Mouse (Mus musculus) retina, postnatal 1 day (tissue): ENCODE results near the gene Adss.
A peak's percentile ranks its signal among the peaks of the same experiment; 100 is the strongest.
"Not testable (repeated sequence)": the region's sequence is repeated elsewhere in the genome, so short reads cannot be mapped to it uniquely, and the experiment has no call there.

ENCODE experiments used
- DNase-seq: peaks from one replicate; pipeline ENCODE4 v3.0.0-alpha.2; 2012

Adss gene

DNA sequence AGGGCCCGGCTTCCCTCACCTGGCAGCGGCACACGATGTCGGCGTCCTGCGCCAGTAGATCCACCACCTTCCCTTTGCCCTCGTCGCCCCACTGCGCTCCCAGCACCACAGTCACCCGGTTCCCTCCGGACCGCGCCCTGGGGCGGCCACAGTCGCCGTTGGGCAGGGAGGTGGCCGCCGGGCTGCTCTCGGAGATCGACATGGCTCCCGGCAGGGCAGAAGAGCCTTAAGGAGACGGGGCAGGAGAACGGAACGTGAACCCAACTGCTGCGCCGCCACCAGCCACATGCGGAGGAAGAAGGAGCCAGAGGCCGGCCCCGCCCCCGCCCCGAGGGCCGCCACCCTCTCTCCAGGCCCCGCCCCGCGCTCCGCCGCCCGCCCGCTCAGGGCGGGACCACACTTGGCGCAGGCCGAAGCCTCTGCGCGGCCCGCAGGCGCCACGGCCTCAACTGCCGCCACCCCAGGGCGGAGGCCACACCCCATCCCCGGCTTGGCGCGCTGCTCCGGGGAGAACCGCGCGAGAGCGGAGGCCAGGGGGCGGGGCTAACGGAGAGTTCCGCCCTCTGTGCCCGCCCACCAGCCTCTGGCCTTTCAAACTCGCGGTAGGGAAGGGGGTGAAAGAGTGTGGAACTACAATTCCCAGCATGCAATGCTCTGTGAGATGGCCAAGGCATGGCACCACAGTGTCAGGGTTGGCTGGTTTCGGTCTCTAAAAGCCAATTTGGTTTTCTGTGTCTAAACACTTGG, at the start of gene Adss:
Gene Adss, minus strand, starts transcription at position 319 of the 747 bp plus-strand sequence.
- peak; percentile 99 for DNase-seq

DNA sequence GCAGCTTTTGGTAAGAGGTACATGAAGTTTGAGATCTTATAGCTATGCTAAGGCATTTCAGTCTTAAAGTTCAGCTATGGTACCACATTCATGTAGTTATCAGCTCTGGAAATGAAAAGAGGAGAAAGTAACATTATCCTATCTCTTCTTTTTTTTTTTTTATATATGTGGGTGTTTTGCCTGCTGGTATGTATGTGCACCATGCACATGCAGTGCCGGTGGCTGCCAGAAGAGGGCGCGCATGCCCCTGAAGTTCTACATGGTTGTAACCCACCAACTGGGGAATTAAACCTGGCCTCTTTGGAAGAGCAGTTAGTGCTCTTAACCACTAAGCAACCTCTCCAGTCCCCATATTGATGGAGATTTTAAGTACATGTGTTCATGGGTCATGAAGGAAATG, 49.5 kb upstream of the Adss start:
- DNase-seq, result not testable (repeated sequence)

DNA sequence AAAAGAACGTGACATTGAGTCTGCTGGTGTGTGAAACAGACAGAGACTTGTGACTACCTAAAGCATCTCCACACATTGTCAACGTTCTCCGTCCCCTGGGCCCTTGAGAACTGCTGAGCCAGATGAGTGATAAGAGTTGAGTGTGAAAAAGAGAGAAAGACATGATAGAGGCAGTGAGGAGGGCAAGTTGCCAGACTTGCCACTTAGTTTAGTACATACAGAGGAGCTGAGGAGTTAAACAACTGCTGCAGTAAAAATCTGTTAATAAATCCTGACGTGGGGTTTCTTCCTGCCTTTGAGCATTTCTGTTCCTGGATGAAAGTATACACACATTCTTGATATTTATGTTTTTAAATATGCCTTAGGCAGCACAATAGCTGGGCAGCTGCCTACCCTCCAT, 31.5 kb upstream of the Adss start:
- DNase-seq, result not testable (repeated sequence)

DNA sequence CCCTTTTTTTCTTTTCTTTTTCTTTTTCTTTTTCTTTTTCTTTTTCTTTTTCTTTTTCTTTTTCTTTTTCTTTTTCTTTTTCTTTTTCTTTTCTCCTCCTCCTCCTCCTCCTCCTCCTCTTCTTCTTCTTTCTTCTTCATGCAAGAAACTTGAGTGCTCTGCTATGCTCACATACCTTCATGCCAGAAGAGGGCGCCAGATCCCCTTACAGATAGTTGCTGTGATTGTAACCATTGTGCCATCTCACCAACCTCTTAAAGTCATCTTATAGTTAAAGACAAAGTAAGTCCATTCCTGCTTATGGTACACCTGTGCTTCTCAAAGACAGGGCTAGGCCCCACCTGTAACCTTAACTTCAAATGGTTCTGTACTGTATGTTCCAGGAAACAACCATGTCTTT, 10.5 kb upstream of the Adss start:
- DNase-seq, result peak; percentile 55

DNA sequence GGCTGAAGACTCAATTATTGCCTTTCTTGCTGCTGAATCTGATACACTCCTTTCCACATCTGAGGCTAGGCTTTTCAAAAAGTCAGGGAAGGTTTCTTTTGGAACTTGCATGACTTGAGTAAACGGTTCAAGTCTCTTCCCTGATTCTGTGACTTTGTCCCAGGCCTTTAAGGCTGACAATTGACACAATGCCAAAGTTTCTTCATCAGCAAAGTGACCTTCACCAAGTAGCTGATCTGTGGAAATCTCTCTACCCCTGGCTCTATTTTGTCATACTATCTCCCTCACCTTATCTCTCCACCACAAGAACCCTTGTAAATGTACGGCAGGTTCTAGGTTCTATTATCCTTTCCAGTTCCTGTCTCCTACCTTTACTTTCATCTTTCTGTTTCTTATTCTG, 7.2 kb upstream of the Adss start:
- DNase-seq, result no peak

DNA sequence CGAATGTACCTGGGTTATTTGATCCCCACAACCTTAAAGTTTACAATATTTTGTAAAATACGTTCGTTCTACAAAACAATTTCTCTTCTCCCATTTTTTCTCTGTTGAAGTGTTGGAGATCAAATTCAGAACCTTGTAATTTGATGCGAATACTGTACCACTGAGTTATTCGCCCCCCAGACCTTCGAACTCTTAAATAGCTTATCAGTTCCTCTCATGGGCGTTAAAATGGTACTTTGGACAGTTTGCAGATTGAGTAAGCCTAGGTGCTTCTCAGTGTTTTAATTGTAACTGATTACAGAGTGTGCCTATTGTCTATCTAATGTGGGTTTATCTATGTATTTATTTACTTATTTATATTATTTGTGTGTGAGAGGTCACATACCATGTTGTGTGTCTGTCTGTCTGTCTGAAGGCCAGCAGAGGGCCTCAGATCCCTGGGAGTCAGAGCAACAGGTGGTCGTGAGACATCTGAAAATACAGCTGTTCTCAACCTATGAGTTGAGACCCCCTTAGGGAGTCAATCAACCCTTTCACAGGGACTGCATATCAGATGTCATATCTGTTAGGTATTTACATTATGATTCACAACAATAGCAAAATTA, 942 bp upstream of the Adss start:
- peak; percentile 27 for DNase-seq

DNA sequence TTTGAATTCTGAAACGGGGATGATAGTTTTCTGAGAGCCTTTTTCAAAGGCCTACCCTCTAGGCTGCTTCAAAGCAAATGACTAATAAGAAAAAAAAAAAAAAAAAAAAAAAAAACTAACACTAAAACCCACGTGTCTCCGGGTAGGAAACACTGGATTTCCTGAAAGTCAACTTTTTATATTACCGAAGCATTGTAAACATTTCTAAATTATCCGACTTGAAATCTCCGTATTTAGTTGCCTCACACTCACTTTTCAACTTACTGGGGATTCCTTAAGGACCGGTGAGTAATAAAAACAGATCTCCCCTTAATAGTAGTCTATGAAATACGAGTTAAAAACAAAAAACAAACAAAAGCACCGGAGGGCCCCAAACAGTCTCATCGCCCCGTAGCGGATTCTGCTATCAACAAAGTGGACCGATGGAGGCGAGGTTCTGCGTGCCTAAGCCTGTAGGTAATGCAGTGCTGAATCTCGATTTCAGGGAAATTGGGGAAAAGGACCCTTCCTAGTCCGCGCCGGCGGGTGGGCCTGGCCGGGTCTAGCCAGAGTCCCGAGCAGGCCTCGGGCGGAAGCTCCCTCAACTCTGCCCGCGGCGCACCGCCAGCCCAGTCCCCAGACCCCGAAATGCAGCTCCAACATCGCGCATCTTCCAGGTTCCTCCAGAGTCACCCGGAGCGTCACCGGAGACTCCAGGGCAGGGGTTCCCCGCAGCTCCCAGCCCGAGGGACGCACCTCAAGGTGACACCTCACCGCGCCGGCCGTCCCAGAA, 704 bp downstream of the Adss start:
- no peak for DNase-seq

DNA sequence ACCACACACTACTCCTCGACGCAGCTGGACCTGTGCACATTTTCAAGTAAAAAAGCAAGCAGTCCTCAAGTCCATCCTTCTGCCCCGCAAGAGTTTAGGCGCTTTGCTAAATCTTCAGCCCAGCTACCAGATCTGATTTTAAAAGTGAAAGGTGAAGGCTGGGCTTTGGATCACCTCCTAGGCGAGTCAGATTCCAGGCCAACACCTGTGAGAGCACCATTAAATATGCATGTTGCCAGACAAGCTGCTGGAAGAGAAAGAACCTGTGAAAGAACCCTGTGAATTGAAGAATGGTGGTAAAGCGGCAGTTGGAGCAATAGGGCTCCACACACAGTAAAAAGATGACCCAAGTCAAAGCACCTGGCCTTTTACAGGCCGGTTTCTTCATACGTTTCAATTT, 1.4 kb downstream of the Adss start:
- peak; percentile 8 for DNase-seq

DNA sequence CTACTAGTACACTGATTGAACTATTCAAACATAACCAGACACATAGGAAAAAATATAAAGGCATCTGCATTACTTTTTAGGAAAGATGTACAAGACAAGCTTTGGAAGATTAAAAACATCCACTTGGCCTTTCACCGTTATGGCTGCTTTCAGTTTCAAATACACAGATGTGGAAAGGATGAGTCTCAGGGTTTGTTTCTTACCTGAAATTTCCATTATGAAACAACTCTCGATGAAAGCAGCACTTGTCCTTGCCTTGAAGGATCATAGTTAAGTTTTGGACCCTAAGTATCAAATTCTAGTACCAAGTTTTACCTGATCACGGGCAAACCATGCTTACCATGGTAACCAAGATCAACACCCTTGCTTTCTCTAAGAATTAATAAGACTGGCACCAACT, 3.5 kb downstream of the Adss start:
- no peak for DNase-seq

DNA sequence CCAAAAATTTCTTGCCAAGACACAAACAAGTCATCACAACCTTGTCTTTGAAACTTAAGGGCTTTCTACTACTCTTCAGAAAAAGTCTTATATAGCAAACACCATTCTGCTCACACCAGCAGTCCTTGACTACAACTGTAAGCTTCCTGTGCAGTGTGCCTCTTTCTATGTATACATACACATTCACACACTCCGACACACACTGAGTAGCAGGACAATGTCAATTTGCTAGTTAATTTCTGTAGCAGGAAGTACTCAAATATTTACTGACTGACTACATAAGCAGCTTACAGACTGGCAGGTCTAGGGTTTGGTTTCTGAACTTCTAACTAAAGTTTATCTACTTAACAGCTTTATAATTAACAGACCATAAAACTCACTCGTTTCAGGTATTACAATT, 18.9 kb downstream of the Adss start:
- DNase-seq, result no peak

DNA sequence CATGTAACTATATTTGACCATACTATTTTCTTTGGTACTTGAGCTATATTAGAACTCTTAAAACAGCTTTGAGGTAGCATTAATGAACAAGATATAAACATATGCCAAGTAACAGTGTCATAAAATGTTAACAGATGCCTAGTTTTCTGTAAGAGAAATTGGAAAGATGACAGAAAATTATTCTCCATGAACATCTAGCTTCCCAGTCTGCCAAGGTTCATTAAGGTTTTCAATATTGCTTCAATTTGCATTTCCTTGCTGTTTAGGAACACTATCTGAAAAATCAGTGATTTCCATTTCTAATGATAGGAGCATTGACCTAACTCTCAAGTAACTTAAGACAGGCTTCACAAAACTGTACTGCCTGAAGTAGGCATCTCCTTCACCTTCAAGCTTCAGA, 27.4 kb downstream of the Adss start:
- no peak for DNase-seq

DNA sequence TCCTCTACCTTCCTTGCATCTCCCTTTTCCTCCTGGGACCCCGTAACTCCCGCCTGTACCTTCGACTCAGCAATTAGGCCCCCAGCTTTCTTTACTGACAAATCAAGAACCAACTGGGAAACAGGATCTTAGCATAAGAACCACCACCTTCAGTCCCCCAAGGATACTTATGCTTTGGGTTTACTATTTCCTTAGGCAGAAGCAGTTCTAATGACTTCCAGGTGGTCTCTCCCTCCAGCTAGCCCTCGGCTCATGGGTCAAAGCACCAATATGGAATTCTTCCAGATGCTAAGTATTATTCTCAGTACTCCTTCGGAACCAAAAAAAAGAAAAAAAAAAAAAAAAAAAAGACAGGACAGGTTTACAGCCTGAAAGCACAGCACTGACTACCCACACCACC, 39.1 kb downstream of the Adss start:
- no peak for DNase-seq

DNA sequence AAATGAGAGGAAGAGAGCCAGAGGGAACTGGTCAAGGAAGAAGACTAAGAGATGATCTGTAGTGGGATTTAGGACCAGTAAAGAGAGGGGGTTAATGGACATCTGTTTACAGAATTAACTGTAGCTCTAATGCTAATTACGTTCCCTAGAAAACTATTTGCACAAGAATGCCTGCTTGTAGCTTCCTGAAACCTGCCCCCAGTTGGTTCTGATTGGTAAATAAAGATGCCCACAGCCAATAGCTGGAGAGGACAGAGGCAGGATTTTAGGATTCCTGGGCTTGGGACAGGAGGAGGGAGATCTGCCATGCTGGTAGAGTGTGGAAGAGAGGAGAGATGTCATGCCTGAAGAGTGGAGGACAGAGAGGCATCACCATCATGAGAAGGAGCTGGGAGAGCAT, 42.8 kb downstream of the Adss start:
- DNase-seq, result no peak

DNA sequence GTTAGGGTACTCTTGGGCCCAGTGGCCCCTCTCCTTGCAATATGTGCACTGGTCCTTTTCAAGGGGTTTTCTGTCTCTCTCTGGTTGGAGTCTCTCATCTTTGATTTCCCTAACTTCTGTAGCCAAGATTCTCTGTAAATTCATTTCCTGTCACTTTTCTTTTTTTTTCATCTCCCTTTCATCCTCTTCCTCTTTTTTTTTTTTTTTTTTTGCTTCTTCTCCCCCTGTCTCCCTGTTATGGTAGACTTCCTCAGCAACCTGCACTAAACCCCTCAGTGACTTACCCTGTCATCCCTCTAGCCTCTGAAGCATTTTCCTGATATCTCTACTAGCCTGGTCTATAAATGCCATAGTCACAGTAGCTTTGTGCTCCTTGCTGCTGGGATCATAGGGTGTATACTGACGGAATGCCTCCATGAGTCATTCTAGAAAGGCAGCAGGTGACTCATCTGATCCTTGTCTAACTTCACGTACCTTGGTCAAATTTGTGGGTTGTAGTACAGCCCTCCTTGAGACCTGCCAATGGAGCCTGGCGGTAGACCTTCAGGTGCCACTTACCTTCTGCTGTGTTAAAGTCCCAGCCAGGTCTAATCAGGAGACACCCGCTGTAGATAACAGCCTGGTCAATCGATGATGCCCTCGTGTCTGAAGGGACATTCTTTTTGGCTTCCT, 48.3 kb downstream of the Adss start:
- DNase-seq, result no peak

DNA sequence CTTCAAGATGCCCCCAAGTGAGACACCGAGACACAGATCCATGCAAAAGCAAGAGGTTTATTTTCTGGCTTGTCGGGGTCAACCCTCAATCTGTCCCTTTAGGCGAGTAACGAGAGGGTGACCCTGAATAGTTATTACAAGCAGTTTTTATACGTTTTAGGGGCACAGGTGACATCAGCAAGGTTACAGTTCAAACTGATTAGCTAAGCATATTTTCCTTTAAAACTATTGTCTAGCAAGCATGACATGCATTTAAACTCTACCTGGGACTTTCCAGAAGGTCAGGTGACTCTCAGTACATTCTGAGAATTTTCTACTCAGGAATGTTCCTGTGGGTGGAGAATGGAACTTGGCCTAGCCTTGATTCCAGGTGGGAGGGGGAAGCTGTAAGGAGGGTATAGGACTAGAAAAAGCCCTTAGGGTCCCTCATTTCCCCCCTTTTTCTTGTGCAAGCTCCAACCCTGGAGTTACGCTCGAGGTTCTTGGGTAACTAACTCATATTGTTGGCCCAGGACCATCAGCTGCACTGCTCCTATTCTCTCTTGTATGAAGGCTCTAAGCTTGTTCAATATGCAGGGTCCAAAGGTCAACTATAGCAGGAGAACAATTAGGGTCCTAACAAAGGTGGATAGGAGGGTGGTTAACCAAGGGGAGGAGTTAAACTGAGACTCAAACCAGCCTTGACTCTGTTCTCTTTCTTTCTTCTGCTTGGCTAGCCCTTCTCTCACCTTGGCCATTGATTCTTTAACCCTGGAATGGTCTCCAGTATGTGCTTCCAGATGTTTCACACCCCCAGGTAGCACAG, 51.6 kb downstream of the Adss start:
- no peak for DNase-seq

DNA sequence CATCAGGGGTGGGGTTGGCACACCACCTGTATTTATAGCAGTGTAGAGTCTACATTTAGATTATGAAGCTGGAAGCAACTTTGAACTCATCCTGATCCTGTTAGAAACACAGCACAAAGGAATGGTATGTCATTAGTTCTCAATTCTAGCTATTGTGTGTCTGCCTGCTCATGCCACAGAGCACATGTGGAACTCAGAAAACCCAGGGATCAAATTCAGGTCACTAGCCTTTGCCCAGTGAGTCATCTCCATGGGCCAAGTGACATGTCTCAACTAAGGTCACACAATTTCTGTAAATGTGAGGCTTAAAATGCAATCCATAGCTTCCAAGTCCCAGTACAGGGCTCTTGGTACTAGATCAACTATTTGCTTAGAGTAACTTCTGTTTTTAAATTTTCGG, 54.2 kb downstream of the Adss start:
- DNase-seq, result no peak

DNA sequence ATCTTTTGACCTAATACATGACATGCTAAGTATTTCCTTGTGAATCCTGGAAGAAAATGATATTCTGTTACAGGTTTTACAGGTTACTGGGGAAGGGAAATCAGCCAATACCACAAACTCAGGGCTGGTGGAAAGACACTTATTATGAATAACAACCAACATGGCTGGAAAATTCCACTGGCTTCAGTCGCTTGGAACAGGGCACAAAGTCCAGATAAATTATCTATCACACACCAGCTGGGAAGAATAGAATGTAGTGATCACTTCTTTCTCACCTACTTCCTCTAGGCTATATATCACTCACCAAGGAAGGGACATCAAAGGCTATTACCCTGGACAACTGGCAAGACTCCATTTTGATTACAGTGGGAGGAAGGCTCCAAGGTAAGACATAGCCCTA, 55.6 kb downstream of the Adss start:
- no peak for DNase-seq

DNA sequence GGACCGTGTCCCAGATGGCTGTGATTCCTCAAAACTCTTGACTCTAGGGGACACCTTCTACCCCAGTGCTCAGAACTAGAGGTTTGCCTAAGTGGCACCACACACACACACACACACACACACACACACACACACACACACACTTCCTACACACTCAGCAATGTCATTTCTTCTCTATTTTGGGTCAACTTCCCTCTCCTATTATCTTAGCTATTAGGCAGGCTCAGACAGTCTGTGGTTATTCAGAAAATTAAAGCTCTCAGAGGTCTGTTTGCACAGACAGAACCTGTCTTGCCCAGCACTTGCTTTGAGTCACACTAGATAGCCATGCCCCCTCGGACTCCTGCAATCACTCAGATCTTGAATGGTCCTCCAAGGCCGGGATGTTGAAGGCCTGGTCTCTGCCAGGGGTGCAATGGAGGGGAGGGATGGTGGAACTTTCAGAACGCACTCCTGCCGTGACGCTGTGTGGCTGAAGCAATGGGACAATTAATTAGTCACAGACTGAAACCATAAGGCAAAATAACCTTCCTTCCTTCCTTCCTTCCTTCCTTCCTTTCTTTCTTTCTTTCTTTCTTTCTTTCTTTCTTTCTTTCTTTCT, 58.7 kb downstream of the Adss start:
- DNase-seq, result no peak

DNA sequence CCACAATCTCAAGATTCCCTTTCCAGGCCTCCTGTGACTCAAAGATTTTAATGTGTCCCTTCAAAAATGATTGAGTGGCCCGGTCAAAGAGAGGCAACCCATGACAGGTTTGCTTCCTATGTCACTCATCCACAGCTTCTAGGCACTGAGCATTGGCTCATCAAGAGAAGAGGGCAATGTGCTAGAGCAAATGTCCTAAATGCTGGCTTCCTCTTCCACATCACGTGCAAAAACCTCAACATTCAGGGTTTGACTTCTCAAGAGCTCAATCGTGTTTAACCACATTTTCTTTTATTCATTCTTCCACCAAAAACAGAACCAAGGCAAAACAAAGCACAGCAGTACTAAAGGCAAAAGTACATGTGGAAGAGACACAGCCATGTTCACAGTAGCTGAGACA, 64.3 kb downstream of the Adss start:
- no peak for DNase-seq

DNA sequence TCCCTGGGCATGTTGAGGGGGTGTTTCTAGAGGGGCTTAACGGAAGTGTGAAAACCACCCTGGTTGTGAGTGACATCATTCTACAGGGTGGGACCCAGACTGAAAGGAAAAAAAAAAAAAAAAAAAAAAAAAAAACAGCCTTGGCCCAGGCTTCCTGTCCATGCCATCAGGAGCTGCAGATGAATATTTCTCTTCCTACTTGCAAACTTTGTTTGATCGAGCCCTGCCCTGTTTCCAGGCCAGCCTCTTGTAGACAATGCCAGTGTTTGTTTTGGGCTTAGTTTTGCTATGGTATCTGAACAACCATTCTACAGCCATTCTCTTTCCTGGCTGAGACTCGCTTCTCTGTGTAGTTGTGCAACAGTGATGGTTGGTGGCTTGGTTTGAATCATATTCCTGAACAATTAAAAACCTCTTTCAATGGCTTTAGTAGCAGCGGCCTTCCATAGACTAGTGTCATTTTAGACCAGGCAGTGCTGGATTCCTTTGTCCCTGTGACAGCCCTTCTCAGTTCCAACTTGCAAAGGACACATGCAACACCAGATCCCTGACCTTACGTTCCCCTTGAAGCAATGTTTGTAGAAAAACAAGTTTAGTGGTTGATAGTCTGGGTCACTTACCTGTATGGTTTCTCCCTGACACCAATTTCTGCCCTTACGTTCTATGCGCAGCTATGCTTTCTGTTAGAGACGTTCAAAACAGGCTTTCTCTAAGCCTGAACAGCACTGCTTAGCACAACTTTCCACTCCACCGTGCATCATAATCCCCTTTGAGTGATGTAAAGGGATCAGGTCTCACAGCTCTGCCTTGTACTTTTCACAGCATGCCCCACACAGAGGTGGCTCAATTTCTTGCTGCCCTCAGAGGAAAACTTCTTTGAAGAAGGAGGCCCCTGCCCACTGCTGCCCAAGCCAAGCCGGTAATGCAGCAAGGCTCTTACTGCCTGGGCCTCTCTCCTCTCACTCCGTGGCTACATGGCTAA, 67.0 kb downstream of the Adss start, which contains the start of gene 1700016C15Rik:
Gene 1700016C15Rik, plus strand, starts transcription at position 772 of the 982 bp plus-strand sequence.
- peak; percentile 44 for DNase-seq
